Mouse (Mus musculus): ENCODE data around the gene Arhgap22. TPM values are rescaled to one million over a fixed set of nuclear protein-coding genes. Genes with fewer than 3 reads are reported as not detected.

Arhgap22 gene
- polyA plus RNA-seq, 1 experiment = 39.5 TPM

- H3K4me3 ChIP-seq (ENCODE audit: insufficient read depth, low read length) = no peak overlapping the region
- no peak overlapping the region for H3K27ac ChIP-seq (ENCODE audit: insufficient read depth, low read depth, low read length)
- TF ChIP-seq POLR2A (IDR thresholded peaks at IDR 0.05; ENCODE audit: borderline replicate concordance, low read depth, low read length) = no peak
- TF ChIP-seq CTCF (IDR thresholded peaks at IDR 0.05; ENCODE audit: low read depth, low read length) = no peak
These were observed 144.0 kb downstream of the Arhgap22 start for GRCm38 (mm10) chr14:33357600-33358368.

DNA sequence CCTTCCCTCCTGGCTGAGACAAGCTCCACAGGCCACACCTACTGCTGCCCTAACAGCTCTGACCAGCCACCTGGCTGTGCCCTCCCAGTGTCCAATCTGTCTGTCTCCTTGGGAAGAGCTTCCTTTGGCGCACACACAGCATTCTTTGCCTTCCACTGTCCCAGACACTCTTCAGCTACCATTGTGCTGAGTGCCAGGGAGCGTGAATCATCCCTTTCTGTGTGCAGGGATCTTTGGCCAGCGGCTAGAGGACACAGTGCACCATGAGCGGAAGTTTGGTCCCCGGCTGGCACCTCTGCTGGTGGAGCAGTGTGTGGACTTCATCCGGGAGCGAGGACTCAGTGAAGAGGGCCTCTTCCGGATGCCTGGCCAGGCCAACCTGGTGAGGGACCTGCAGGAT is 145.1 kb downstream of the Arhgap22 start:
- TF ChIP-seq CTCF (IDR thresholded peaks at IDR 0.05; ENCODE audit: low read depth, low read length) (no peak), POLR2A (IDR thresholded peaks at IDR 0.05; ENCODE audit: borderline replicate concordance, low read depth, low read length) (no peak)

More at GRCm38 (mm10) chr14:33357600-33358368, 144.0 kb downstream of the Arhgap22 start:
- peaks cover under 1% of the 10 kb centered on the region; the same call in 1 of the 2 replicates for H3K4me1 ChIP-seq (ENCODE audit: control insufficient read depth, insufficient read depth, low read length)

GRCm38 (mm10) chr14:33361546-33361945 is 147.7 kb downstream of the Arhgap22 start:
- TF ChIP-seq CTCF (IDR thresholded peaks at IDR 0.05; ENCODE audit: low read depth, low read length) (no peak), POLR2A (IDR thresholded peaks at IDR 0.05; ENCODE audit: borderline replicate concordance, low read depth, low read length) (no peak)
- no peak overlapping the region for H3K4me3 ChIP-seq (ENCODE audit: insufficient read depth, low read length)
- H3K27ac ChIP-seq (ENCODE audit: insufficient read depth, low read depth, low read length) = no peak overlapping the region
- H3K4me1 ChIP-seq (ENCODE audit: control insufficient read depth, insufficient read depth, low read length) = no peaks in the 10 kb centered on the region; the same call in 1 of the 2 replicates

More for the DNA sequence above, 145.1 kb downstream of the Arhgap22 start:
- no peak overlapping the region for H3K4me3 ChIP-seq (ENCODE audit: insufficient read depth, low read length)
- H3K27ac ChIP-seq (ENCODE audit: insufficient read depth, low read depth, low read length) = no peak overlapping the region
- H3K4me1 ChIP-seq (ENCODE audit: control insufficient read depth, insufficient read depth, low read length) = no peaks in the 10 kb centered on the region; the same call in 1 of the 2 replicates

DNA sequence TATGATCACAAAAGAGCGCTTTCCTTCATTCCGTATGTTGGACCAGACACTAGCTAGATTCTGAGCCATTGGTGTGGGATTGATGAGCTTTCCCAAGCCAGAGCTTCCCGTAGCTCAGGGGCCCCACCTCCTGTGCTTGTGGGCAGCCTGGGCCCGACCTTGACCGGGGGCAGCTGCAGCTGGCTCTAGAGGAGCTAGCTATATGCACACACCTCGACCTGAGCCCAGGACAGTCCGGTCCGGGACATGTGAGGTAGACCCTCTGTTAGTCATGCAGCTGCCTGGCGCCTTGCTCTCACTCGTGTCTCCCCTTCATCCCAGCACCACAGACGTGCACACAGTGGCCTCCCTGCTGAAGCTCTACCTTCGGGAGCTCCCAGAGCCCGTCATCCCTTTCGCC is 148.3 kb downstream of the Arhgap22 start:
- no peak overlapping the region for H3K27ac ChIP-seq (ENCODE audit: insufficient read depth, low read depth, low read length)
- no peak for TF ChIP-seq POLR2A (IDR thresholded peaks at IDR 0.05; ENCODE audit: borderline replicate concordance, low read depth, low read length)
- no peak for TF ChIP-seq CTCF (IDR thresholded peaks at IDR 0.05; ENCODE audit: low read depth, low read length)
- H3K4me3 ChIP-seq (ENCODE audit: insufficient read depth, low read length) = no peak overlapping the region
- no peaks in the 10 kb centered on the region; the same call in 1 of the 2 replicates for H3K4me1 ChIP-seq (ENCODE audit: control insufficient read depth, insufficient read depth, low read length)

GRCm38 (mm10) chr14:33362807-33363206 is 149.0 kb downstream of the Arhgap22 start:
- Histone ChIP-seq H3K4me3 (ENCODE audit: insufficient read depth, low read length) (no peak overlapping the region), H3K27ac (ENCODE audit: insufficient read depth, low read depth, low read length) (no peak overlapping the region), H3K4me1 (ENCODE audit: control insufficient read depth, insufficient read depth, low read length) (no peaks in the 10 kb centered on the region; the same call in 1 of the 2 replicates)
- TF ChIP-seq POLR2A (IDR thresholded peaks at IDR 0.05; ENCODE audit: borderline replicate concordance, low read depth, low read length) (no peak), CTCF (IDR thresholded peaks at IDR 0.05; ENCODE audit: low read depth, low read length) (no peak)

DNA sequence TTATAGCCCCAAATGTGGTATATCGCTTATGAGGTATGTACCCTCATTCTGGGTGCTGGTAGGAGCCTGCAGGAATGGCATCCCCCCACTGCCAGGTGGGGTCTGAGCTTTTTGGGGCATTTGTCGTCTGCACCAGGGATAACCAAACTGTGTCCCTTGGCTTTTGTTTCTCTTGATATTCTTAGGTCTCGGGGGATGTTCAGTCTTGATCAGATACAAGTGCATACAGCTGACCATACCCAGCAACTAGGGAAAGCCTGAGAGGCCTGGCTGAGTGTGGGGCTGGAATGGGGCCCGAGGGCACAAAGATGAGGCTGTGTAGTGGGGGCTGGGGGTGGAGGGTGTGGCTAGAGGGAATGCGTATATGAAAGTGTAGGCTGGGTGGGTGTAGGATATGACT is 149.8 kb downstream of the Arhgap22 start:
- TF ChIP-seq CTCF (IDR thresholded peaks at IDR 0.05; ENCODE audit: low read depth, low read length) (no peak), POLR2A (IDR thresholded peaks at IDR 0.05; ENCODE audit: borderline replicate concordance, low read depth, low read length) (no peak)
- Histone ChIP-seq H3K4me3 (ENCODE audit: insufficient read depth, low read length) (no peak overlapping the region), H3K27ac (ENCODE audit: insufficient read depth, low read depth, low read length) (no peak overlapping the region), H3K4me1 (ENCODE audit: control insufficient read depth, insufficient read depth, low read length) (no peaks in the 10 kb centered on the region)

DNA sequence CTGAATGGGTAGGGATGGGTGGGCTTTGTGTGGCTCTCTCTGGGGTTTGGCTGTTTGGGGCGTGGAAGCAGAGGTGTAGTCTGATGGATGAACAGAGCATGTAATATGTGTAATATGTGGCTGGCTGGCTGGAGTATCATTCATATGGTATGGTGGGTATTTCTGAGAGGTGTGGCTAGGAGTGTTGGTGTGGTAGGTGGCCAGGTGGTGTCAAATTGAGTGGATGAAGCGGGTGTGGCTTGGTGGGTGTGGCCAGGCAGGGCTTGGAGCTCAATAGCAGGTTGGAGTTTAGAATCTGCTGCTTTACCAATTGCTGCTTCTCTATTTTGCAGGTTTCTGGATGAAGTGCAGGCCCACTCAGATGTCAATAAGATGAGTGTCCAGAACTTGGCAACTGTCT is 150.2 kb downstream of the Arhgap22 start:
- no peak overlapping the region for H3K27ac ChIP-seq (ENCODE audit: insufficient read depth, low read depth, low read length)
- H3K4me1 ChIP-seq (ENCODE audit: control insufficient read depth, insufficient read depth, low read length) = no peaks in the 10 kb centered on the region
- H3K4me3 ChIP-seq (ENCODE audit: insufficient read depth, low read length) = no peak overlapping the region
- no peak for TF ChIP-seq POLR2A (IDR thresholded peaks at IDR 0.05; ENCODE audit: borderline replicate concordance, low read depth, low read length)
- no peak for TF ChIP-seq CTCF (IDR thresholded peaks at IDR 0.05; ENCODE audit: low read depth, low read length)

DNA sequence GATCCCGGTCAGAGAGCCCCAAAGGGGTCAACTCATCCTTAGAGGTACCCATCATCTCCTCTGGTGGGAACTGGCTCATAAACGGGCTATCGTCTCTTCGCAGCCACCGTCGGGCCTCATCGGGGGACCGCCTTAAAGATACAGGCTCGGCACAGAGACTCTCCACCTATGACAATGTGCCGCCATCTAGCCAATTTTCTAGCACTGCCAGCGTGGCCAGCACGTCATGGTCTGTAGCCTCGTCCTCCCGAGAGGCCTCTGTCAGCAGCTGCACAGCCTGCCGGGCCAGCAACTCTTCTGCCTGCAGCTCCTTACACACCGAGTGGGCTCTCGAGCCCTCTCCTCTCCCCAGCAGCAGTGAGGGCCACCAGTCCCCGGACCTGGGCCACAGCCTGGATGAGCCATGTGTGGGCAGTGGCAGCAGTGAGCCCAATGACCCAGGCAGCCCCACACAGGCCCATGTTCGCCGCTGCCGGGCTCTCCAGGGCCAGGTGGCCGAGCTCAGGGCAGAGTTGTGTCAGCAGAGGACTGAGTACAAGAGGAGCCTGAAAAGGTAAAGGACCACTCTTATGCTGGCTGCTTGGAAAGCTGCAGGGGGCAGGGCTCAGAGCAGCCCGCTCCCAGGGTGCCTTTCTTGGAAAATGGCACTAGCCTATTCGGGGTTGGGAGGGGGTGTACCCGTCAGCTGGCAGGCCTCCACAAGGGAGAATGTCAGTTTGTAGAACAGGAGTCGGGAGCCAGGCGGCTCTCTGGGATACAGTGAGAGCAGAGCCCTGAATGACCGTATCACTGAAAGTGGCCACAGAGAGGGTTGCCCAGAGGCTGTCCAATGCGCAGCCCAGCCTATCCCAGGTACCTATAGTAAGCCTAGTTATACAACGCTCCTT is 153.3 kb downstream of the Arhgap22 start:
- H3K27ac ChIP-seq (ENCODE audit: insufficient read depth, low read depth, low read length) = no peak overlapping the region
- no peak overlapping the region for H3K4me3 ChIP-seq (ENCODE audit: insufficient read depth, low read length)
- TF ChIP-seq CTCF (IDR thresholded peaks at IDR 0.05; ENCODE audit: low read depth, low read length) = no peak
- TF ChIP-seq POLR2A (IDR thresholded peaks at IDR 0.05; ENCODE audit: borderline replicate concordance, low read depth, low read length) = no peak
- H3K4me1 ChIP-seq (ENCODE audit: control insufficient read depth, insufficient read depth, low read length) = no peaks in the 10 kb centered on the region

DNA sequence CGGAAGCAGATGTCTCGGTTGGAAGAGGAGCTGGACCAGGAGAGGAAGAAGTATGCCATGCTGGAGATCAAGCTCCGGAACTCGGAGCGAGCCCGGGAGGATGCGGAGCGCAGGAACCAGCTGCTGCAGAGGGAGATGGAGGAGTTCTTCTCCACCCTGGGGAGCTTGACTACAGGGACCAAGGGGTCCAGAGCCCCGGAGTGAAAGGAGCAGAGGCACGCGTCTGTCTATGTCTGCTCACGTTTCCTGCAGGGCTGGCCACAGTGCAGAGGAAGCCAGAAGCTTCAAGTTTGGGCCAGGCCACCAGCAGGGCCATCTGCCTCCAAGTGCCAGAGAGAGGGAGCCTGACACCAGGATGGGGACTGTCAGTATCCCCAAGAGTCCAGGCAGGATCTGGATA is 155.5 kb downstream of the Arhgap22 start:
- no peaks in the 10 kb centered on the region for H3K4me1 ChIP-seq (ENCODE audit: control insufficient read depth, insufficient read depth, low read length)
- H3K27ac ChIP-seq (ENCODE audit: insufficient read depth, low read depth, low read length) = no peak overlapping the region
- no peak overlapping the region for H3K4me3 ChIP-seq (ENCODE audit: insufficient read depth, low read length)
- TF ChIP-seq POLR2A (IDR thresholded peaks at IDR 0.05; ENCODE audit: borderline replicate concordance, low read depth, low read length) (no peak), CTCF (IDR thresholded peaks at IDR 0.05; ENCODE audit: low read depth, low read length) (no peak)
